Mouse (Mus musculus) CH12.LX (cell line): Measurements from ENCODE around the gene Crp.

Experiments used
- CTCF ChIP-seq, 2 experiments: IDR thresholded peaks in 1 of 2; conservative IDR thresholded peaks in 1 of 2; 2 replicates each; pipeline ENCODE4 v1.5.1; 2011 to 2012; ENCODE audit warnings: low read depth in 2 of 2, low read length in 2 of 2, improper control_type of control experiment in 1 of 2, inconsistent platforms in 1 of 2, mild to moderate bottlenecking in 1 of 2, moderate library complexity in 1 of 2
- E2F4 ChIP-seq: IDR thresholded peaks from 2 replicates; pipeline ENCODE4 v1.6.1; 2011; ENCODE audit warnings: low read depth, low read length, improper control_type of control experiment; ENCODE audit not compliant: insufficient replicate concordance
- EP300 ChIP-seq: IDR thresholded peaks from 2 replicates; pipeline ENCODE4 v1.6.1; 2011; ENCODE audit warnings: low read length, improper control_type of control experiment
- RAD21 ChIP-seq: IDR thresholded peaks from 2 replicates; pipeline ENCODE4 v1.6.1; 2011; ENCODE audit warnings: low read depth, mild to moderate bottlenecking, low read length, improper control_type of control experiment, moderate library complexity

DNA sequence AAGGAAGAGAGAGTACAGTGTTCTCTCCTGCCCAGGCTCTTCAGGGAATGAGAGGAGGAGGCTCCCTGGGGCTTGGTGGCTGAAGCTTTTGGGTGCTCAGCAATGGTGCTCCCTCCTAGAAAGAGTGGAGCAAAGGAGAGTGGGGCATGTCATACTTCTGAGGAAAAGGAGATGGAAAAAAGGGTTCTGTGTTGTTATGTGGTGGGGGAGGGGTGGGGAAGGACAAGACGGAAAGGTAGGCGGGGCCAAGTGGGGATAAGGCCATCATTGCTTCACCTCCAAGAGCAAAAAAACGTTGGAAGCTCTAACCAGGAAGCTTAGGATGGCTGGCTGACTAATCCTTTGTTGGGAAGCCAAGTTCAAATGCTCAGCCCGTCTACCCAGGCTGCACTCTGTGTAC lies 14.1 kb downstream of the Crp start:
- no peak for TF ChIP-seq CTCF (conservative IDR thresholded peaks at IDR 0.05 in 1 of 2, IDR thresholded peaks at IDR 0.05 in 1 of 2; ENCODE audit: low read depth in 2 of 2, low read length in 2 of 2)
- no peak for TF ChIP-seq EP300
- TF ChIP-seq RAD21 = no peak
- no peak for TF ChIP-seq E2F4
